Mouse (Mus musculus) cerebellum, adult 9-10 months (tissue): ENCODE measurements around the gene Iba57.

ENCODE experiments used
- DNase-seq: peaks from one replicate; pipeline ENCODE4 v3.0.0; 2022

Iba57 gene

DNA sequence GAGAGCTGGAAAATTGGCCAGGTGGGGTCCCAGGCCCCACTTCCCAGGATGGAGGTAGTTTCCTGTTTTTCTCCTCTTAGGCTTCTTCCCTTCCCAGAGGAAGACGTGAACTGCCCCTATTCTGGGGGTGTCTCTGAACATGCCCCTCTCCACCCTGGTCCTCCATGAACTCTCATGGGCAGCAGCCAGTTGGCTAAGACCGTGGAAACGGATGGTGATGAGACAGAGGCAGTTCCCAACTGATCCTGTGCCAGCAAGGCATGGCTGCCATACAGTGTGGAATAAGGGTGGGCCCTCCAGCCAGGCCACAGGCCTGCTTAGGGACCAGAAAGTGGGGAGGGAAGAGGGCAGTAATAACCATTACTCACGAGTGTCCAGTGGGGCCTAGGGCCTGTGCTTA lies 7.0 kb upstream of the Iba57 start:
- DNase-seq: no peak

GRCm38 (mm10) chr11:59169807-59170206 lies 6.3 kb upstream of the Iba57 start:
- no peak for DNase-seq

DNA sequence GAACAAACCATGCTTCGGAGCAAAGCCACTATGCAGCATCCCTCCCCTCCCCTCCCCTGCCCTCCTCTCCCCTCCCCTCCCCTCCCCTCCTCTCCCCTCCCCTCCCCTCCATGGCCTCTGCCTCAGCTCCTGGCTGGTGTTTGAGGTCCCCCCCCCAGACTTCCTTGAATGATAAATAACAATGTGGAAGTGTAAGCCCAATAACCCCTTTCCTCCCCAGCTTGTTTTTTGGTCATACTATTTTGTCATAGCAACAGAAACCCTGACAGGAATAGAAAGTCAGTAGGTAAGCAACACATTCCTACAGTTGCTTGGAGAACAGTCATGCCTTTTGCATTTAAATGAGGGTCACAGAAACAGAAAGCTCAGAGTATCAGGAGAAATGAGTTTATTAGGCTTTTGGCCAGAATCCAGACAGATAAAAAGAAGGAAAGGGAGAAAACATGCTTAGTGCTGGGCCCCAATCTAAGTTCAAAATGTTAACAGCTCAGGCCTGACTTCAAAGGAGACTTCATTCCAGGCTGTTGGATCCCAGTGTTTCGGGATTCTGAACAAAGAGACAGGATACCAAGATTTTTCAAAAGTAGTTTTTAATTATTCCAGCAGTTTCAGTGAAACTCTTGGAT lies 2.2 kb upstream of the Iba57 start:
- DNase-seq: no peak

DNA sequence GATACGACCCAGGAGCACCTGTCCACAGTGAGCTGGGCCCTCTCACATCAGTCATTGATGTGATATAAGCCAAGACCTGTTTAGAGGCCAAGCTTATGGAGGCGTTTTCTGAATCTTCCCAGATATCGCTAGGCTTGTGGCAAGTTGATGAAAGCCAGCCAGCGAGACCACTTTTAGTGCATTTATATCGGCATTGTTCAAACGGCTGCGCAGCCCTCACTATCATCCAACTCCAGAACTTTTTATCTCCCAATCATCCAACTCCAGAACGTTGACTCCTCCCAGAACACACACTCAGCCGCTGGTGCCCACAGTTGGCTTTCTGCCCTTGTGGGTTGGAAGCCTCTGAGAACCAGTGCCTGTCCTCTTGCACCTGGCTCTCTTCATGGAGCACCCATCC lies 845 bp upstream of the Iba57 start:
- DNase-seq: no peak

DNA sequence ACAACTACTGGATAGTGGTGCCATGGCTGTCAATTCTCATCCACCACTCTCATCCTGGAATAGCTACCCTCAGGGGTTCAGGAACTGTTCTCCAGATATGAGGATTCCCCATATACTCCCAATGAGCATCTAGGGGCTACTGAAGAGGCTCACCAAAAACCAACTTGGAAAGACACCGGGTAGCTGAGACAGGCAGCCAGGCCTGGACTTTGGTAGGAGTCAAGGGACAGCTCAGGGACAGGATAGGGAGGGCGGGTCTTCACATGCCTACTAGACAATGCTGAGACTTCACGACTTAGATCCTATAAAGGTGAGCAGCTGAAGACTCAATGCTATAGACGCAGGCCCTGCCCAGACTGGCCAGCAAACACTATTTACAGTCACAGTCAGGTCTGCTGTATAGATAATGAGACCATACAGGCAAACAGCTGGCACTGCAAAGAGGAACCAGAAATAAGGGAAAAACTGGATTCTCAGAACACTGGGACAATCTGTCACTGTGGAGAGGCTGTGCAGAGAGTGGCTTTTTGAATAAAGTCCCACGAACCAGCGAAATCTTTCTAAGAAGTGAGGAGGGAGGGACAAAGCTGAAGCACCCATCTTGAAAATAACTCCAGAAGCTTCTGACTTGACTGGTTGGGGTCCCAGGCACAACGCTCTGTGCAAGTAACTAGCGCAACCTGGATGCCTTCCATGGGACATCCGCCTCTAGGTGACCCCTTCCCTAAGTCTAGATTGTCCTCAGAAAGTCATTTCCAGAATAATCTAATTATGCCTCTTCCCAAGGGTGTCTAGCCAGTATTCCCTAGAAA lies 890 bp downstream of the Iba57 start:
- DNase-seq: peak; percentile 41

DNA sequence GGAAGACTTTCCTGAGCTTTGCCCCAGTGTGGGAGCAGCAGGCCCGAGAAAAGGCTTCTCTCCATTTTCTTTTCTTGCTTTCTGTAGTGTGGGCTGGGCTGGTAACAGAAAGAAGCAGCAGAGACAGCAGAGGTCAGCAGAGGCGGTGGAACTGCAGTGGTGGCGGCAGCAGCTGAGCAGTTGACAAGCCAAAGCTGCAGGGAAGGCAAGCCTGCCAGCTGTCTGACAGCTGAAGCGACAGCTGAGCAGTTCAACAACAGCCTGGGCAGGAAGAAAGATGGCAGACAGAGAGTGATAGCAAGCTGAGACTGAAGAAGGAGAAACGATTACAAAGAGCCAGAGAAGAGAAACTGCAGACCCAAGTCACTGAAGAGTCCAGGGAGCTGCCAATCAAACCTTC lies 2.1 kb downstream of the Iba57 start:
- no peak for DNase-seq

DNA sequence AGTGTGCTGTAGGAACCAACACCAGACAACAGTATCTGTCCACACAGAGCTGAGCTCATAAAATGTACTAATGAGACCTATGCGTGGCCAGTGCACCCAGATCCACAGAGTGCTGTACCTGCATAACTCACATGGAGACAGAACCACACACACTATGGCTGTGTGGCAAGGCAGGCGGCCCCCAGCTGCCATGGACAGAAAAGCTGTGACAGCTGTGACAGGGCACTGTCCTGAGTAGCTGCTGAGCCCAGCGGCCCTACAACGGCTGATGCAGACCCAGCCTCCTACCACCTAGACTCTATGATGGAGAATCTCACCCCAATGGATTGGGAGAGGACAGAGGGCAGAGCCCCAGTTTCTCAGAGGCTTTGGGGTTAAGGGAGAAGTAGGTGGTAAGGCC lies 4.0 kb downstream of the Iba57 start:
- no peak for DNase-seq

DNA sequence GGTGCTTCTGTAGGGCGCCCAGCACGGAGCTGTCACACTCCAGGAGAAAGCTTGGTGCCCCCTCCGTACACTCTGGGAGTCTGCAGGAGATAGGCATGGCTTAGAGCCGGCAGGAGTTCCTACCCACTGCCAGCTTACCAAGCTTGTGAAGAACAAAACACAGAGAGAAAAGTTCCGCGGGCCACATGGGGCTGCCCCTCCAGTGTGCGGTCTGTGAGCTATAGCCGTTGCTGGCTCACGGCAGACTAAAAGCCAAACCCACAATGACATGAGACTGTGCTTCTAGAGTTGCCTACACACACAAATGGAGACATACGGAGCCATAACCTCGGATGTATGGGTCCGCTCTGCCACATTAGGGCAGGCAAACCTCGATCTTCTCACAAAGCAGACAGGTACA lies 4.4 kb downstream of the Iba57 start:
- DNase-seq: no peak

DNA sequence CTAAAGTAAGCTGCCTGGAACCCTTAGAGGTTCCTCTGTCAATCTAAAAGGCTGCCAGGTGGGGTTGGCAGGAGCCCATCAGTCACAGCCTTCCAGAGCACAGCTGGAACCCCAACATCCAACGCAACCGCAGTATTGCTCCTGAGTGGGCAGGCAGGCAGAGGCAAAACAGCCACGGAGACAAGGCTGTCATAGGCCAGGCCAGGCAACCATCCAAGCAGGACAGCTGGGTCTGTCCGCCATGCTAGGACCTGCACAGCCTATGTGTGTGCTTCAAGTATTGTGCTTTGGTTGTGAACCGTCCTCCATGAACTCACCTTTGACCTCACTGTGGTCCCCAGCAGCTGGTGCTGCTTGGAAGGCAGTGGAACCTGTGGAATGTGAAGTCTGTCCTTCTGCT lies 7.6 kb downstream of the Iba57 start:
- no peak for DNase-seq

DNA sequence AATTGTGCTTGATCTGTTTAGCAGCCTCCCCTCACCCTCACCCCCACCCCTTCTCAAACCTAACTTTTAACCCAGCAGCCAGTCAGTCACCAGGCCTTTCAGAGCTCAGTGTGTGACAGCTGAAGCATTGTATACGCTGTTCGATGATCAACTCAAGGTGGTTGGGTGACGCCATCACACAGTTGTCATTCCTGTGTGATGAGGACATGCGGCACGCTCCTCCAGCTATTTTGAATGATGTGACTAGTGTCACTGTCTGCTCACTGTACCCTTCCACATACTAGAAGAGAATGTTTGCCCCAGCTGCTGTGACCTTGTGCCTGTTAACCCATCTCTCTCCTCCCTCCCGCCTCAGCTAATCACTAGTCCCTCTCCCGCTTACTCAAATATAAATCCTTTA lies 9.3 kb downstream of the Iba57 start:
- DNase-seq: no peak

GRCm38 (mm10) chr11:59151729-59152128 lies 11.8 kb downstream of the Iba57 start:
- DNase-seq: no peak

GRCm38 (mm10) chr11:59149302-59149701 lies 14.2 kb downstream of the Iba57 start:
- no peak for DNase-seq

DNA sequence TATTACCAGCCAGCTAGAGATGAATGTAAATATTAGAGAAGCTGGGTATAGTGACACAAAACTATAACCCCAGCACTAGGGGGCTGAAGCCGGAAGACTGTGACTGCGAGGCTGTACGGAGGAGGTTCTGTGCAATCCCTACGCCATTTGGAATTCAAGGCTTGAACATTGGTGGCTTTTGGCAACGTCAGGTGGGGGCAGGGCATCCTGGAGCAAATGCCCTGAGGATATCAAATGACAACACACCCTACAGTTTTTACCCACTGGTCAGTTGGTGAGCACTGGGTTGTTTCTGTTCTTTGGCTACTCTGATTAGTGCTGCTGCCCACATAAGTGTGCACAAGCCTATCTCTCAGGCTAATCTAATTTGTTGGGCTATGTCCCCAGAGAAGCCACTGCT lies 20.6 kb downstream of the Iba57 start:
- DNase-seq: no peak

GRCm38 (mm10) chr11:59141772-59142370 lies 21.7 kb downstream of the Iba57 start:
- no peak for DNase-seq

DNA sequence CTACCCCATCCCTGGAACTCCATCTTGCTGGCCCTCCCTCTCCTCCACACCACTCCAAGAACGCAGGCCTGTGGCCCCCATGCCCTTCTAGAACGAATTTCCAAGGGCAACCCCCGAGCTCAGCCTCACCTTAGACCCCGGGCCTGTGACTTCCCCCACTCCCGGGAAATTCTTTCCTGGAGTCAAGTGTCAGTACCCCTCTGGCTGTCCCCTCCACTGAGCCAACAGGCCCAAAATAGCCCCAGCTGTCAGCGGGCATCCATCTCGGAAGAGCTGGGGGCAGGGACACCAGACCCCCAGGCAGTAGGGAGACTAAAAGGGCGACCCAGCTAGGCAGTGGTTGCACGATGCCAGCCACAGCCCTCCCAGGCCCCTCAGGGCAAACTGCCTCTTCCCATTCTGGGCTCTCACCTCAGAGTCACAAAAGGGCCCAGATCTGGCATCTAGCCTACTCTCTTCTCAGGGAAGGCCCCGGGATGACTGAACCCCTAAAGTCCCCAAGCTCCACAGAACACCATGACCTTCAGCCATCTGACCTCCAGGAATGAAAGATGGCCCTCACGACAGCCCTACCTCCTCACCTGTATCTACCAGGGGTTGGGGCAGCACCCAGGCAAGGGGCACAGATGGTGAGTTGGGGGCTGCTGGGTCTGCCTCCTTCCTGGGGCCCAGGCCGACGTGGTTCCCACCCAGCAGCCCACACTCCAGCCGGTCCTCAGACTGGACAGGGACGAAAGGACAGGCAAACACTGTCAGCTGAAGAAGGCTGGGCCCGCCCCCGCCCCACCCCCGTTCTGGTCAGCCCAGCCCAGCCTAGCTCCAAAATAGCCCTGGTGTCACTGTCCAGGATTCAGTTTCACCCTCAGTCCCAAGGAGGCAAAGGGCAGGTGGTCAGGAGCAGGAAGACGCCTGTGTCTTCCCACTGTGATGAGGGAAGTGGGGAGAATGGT lies 24.7 kb downstream of the Iba57 start:
- no peak for DNase-seq

- no peak for DNase-seq
Observed at GRCm38 (mm10) chr11:59136994-59137706, 26.4 kb downstream of the Iba57 start.

DNA sequence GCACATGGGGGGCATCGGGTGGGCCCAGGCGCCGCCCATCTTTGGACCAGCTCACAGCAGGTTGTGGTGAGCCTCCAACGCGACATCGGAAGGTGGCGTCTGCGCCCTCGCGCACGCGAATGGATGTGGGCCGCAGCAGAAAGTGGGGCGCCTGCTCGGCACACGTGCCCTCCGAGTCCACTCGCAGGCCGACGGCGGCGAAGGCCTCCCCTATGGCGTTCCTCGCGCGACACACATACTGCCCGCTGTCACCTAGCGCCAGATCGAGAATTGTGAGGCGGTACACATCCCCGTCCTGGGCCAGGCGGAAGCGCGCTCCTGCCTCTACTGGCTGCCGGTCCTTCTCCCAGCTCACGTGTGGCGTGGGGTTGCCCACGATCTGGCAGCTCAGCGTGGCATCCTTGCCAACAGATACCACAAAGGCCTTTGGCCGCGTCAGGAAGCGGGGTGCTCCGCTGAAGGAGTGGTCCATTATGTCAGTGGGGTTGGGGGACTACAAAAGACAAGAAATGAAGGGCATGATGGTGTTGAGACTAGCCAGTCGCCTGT lies 27.6 kb downstream of the Iba57 start, which contains the start of gene Obscn:
Gene Obscn (minus strand): TSS at position 499 of the 549 bp plus-strand sequence.
- no peak for DNase-seq

DNA sequence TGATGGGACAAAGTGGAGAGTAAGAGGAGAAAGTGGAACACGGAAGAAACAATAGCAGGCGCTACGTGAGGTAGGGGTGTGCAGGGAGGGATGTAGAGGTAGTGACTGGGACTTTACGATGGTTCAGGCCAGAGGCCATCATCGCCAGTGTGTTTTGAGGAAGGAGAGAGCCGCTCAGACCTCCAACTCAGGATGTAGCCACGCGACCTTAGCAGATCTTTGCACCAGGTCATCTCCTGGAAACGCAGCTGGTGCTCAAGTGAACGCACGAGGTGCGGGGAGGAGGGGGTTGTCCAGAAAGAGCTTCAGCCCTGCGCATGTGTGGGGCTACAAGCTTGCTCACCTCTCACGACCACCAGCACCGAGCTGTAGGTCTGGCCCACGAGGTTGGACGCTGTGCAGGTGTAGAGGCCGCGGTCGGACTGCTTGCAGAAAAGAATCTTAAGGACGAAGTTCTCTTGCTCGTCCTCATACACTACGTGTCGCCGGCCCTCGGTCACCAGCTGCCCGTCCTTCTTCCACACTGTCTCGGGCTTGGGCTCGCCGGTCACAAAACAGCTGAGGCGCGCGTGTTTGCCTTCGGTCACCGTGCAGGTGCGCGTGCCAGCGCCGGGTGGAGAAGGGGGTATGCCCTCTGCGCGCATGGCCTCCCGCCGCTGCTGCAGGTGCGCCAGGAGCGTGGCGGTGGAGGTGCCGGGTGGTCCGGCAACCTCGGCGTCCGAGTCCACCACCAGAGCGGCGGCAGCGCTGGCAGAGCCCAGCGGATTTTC lies 28.3 kb downstream of the Iba57 start:
- DNase-seq: no peak

DNA sequence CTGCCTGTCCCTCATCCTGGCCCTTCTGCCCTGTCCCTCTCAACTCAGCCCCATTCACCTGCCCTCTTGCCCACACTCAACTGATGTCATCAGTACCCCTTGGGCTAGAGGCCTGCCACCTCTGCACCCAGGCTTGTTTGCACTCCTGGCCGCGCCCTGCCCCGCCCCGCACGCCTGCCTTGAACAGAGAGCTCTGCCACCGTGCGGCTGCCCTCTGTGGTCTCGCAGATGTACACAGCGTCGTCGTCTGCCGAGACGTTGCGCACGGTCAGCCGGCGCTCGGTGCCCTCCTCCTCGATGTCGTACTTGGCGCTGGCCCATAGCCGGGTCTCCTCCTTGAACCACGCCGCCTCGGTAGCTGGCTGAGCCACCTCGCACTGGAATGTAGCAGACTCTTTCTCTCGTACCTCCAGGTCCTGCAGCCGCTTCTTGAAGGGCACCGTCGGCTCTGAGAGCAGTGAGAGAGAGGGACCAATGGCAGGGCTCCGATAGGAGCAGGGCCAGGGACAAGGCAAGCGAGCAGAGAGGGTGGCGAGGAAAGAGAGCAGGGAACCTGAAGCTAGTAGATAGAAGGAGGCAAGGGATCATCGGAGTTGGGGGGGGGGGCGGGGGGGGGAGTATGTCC lies 29.1 kb downstream of the Iba57 start:
- no peak for DNase-seq

DNA sequence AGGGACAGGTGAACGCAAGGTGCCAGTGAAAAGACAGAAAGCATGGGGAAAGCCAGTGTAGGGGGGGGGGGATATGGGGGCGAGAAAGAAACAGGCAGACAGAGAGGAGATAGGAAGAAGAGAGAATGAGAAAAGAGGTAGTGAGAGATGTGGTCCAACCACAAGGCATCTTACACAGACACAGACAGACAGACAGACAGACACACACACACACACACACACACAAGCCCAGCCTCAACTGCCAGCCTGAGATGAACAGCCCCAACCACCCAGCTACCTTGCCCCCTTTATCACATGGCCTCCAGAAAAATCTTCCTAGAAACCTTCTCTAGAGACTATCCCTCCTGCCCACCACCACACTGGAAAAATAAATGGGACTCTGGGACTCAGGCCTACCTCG lies 31.5 kb downstream of the Iba57 start:
- DNase-seq: no peak
